Mouse (Mus musculus): ENCODE results near the gene Smg1.

Smg1 gene

GRCm38 (mm10) chr7:118243453-118244385 is at the start of gene Smg1:
Gene Smg1 (minus strand): TSS chr7:118243670.
- DNase-seq: peak; percentile 98

GRCm38 (mm10) chr7:118283186-118283585 is 39.7 kb upstream of the Smg1 start:
- no peak for DNase-seq

DNA sequence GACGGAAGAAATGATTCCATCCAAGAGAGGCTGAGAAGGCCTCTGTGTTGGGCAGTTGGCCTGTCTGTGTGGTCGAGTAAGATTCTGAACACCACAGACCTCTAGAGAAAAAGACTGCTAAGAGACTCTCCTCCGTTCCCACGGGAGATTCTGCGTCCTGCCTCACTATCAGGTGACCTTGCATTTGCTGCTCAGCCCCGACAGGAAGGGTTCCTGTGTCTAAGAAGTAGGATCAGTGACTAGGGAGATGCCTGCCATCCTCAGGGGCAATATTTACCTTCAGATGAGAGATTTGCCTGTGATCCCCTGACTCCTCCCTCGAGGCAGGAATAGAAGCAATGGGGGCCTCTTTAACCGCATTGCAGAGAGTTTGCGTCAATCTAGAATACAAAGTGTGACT is 39.1 kb upstream of the Smg1 start:
- no peak for DNase-seq

DNA sequence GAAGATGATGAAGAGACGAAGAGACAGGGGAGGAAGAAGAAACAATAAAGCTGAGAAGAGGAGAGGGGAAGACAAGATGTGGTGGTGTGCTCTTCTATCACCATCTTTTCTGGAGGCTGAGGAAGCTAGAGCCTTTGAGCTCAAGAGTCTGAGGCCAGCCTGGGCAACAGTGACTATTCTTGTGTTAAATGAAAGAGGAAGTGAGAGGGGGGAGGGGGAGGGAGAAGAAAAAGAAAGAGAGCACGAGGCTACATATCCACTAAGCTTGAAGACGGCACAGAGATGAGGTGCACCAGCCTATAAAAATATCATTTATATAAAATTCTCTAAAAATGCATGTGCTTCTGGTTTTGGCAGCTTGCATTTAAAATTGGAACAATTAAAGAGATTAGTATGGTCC is 36.1 kb upstream of the Smg1 start:
- no peak for DNase-seq

- no peak for DNase-seq
Measured at GRCm38 (mm10) chr7:118277335-118277910, 34.0 kb upstream of the Smg1 start.

GRCm38 (mm10) chr7:118276684-118277334 is 33.3 kb upstream of the Smg1 start:
- DNase-seq: no peak

GRCm38 (mm10) chr7:118275265-118275664 is 31.8 kb upstream of the Smg1 start:
- DNase-seq: no peak

- DNase-seq: no peak
Measured at GRCm38 (mm10) chr7:118274851-118275250, 31.4 kb upstream of the Smg1 start.

DNA sequence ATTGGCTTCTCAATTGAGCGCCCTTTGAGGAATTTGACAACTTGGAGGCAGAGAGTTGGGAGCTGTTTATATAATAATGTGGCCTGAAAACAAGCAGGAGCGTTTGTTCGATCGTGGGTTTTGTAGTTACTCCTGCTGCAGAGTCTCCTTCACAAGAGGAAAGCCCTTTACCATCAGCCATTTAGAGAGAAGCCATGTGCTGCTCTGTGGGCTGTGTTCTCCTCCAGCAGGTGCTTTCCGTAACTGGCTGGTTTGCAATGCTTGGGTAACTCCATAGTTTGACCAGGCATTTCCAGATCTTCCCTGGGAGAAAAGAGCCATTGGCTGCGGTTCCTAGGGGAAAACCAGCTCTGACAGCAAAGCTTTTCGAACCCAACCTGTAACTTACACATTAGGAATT is 30.7 kb upstream of the Smg1 start:
- no peak for DNase-seq

GRCm38 (mm10) chr7:118266099-118266498 is 22.6 kb upstream of the Smg1 start:
- peak; percentile 87 for DNase-seq

DNA sequence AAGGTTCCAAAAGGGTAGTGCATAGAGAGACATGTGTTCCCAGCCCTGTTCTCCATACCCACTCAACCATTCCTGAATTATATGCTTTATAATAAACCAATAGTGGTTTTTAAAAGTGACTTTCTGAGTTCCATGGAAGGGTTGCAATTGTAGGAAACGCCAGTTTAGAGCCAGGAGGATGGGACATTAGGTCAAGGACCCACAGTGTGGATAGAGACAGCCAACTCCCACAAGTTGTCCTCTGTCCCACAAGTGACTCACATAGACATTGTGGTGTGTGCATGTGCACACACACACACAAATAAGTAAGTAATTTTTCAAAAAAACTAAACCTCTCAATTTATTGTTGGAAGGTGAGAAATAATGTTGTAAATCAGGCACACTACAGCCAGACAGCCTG is 20.1 kb upstream of the Smg1 start:
- DNase-seq: no peak

DNA sequence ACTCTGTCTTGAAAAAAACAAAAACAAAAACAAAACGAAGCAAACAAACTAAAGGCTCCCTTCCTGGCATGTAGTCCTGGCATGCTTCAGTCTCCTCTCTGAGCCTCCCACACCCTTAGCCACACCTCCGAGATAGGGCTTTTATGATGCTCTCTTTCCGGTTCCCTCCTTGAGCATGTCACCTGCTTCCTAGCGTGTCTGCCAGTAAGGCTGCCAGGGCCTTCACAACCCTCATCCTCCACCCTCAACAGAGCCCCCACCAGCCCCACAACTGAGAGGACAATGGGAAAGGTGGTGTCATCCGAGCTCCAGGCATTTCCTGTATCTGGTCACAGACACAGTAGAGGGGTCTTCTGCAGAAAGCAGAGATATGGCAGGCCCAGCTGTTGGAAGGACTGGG is 18.9 kb upstream of the Smg1 start:
- DNase-seq: no peak

DNA sequence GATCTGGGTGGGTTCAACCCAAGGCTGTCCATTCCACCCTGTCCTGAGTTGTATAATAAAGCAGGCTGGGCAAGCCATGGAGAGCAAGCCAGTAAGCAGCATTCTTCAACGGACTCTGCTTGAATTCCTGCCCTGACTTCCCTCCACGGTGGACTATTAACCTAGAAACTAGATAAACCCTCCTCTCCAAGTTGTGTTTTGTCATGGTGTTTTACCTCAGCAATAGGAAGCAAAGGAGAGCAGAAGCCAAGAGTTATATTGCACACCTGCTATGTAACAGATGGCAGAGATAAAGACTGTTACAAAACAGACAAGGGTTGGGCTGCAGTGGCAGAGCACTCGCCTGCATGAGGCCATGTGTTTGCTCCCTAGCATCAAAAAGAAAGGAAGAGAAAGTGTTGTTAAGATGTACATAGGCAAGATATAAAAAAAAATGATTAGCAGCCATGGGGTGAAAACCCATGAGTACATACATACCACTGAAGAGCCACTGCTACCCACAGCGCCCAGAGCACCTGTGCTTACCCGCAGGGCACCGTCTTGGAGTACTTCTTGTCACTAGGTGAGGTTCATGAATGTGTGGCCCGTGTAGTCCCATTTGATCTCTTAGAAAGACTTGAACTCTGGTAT is 16.3 kb upstream of the Smg1 start:
- DNase-seq: peak; percentile 88

DNA sequence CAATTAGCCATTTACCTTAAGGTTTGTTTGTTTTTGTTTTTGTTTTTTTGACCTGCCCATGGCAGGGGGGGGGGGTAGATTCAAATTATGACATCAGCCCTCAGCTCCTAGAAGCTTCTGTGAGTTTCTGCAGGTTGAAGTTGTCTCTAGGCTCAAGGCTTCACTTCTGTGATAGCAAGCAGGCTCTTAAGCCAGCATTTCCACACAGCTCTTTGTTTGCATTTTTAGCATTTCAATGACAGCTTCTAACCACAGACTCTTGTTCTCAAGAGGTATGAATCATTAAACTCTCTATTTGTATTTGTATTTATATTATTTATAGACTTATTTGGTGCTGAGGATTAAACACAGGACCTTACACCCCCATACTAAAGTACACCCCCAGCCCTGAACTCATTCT is 15.0 kb upstream of the Smg1 start:
- no peak for DNase-seq

- no peak for DNase-seq
Measured at GRCm38 (mm10) chr7:118256740-118257139, 13.3 kb upstream of the Smg1 start.

GRCm38 (mm10) chr7:118254460-118254859 is 11.0 kb upstream of the Smg1 start:
- peak; percentile 96 for DNase-seq

DNA sequence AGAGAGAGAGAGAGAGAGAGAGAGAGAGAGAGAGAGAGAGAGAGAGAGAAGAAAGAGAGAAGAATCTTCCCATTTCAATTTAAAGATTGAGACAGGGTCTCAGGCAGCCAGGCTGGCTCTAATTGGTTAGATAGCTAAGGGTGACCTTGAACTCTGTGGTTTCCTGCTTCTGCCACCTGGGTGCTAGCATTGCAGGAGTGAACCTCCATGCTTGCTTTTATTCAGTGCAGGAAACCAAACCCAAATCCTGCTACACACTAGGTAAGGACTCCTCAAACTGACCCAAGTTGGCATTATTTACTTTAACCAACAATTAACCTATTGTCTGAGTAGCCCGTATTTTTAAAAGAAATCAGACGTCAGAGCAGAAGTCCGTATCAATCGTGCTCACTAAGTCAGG is 10.5 kb upstream of the Smg1 start:
- DNase-seq: peak; percentile 51

- peak; percentile 51 for DNase-seq
Measured at GRCm38 (mm10) chr7:118252979-118253378, 9.5 kb upstream of the Smg1 start.

DNA sequence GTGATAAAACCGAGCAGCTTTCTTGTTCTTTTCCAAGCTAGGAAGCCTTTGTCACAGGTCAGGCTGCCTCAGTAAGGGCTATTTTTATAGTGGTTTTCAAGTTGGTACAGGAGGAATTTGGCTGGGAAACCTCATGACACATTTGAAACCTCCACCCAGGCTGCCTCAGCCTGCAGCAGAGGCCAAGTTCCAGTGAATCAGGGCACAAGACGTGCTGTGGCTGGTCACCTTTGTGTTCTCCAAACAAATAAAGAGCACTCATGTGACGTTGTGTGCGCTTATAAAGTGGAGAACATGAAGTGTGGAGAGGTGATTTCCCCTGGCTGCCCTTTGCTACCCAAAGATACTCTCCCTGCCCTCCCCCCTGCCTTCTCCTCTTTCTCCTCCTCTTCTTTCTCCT is 8.9 kb upstream of the Smg1 start:
- peak; percentile 93 for DNase-seq

DNA sequence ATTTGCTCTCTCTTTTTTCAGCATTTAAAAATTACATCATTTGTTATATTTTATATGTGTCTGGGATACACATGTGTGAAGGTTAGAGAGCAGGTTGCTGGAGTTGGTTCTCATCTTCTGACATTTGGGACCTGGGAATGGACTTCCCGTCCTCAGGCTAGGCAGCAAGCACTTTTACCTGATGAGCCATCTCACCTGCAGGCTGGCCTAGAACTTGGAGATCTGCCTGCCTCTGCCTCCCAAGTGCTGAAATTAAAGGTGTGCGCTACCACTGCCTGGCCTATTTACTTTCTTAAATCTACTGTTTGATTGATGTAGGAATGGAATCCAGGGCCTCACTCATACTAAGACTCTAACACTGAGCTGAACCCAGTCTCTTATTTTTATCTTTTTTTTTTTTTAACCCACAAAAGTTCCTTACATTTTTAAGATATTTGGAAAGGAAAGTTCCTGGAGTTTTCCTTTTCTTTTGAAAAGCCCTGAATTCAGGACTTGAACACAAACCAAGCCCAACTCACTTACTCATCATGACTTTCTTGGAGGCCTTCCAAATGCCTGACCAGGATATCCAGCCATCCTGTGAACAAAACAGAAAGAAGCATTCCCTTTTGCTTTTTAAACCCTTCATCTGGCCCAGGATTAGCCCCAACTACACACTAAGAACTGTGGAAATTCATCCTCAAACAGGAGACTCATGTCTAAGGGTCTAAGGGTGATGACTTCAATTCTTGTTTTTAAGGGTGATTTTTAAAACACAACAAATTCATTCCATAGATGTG is 8.1 kb upstream of the Smg1 start:
- DNase-seq: peak; percentile 53

DNA sequence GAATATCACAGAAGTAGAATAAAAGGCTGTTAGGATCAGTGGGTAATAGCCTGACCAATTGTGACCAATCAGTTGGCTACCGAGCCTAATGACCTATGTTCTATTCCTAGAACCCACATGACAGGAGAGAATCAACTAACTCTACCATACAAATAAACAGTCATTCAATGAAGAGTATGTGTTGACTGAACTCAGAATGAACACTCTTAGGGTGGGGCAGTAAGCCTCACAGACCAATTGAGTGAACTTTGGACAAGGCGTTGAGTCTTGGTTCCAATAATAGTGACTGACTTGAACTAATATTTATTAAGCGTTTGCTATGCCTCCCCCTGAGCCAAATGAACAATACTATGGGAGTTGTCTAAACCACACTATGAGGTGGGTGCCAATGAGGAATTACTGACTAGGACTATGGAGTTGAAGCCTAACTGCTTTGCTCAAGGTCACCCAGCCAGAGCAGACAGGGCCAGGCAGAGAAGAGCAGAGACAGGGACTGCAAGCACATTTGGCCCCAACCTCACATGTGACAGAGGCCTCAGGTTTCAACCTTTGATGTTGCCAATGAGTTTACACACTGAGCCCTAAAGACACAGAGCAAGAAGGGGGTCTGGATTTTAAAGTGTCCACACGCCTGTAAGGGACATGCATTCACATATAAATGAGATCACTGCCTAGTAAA is 7.2 kb upstream of the Smg1 start:
- peak; percentile 45 for DNase-seq

- DNase-seq: peak; percentile 9
Measured at GRCm38 (mm10) chr7:118249563-118249962, 6.1 kb upstream of the Smg1 start.
